Mouse (Mus musculus): ENCODE measurements around the gene Slc22a23.

DNA sequence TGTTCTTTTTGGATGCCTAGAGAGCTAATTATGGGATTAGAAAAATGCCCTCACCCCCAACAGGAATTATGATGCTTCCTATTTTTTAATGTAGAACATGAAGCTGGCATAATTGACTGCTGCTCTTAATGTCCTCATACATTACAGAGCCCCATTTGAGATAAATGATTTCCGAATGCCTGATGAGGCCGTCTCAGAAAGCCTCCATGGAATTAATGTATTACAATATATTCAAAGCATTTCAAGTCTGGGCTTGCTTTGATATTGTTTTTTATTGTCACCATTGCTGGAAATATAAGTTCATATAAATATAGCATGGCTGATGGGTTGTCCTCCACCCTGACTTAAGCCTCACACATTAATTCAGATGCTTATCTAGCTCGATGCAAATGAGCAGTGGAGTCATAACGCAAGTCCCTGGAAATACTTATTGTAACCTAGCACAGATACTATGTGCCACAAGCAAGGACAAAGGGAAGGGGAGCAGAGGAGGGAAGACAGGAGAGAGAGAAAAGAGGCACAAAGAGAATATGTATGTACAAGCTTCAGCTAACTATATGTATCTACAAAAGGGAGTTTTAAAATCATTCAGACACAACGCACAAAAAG, 28.0 kb upstream of the Slc22a23 start:
- no peak for TF ChIP-seq CTCF (IDR thresholded peaks at IDR 0.05)
- TF ChIP-seq POLR2A (IDR thresholded peaks at IDR 0.05; ENCODE audit: insufficient read depth, low read depth, low read length) = no peak
- no peak for TF ChIP-seq EP300 (IDR thresholded peaks at IDR 0.05; ENCODE audit: insufficient read depth, low read depth, low read length)
